Comparison of ENCODE assay signal across 15 mouse cellular contexts in the genomic region with DNA sequence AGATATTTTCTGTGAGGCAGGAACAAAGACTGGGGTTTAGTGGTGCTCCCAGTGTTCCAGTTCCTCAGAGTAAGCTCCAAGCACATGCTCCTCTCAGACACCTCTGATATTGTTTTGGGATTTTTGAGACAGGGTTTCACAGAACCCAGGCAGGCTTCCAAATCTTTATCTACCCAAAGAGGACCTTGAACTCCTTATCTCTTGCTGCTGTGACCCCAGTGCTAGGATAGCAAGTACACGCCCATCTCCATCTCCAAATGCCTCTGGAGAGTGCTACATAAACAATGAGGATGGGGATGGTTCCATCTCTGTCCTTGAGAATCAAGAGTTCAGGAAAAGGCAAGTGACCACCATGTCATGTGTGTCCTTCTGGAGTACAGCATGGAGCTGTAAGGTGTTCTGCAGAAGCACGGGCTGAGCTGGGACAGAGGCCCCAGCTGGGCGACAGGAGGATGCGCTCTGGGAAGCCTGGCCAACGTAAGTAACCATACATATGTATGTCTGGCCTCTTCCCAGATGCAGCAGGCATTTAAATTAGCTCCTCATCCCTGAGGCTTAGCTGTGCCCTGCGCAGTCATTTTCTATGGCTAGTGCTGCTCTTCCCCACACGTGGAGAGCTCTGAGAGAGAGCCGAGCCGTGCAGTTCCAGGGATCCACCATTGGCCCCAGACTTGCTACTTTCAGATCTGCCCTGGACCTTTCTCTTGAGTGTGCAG. TPM values are rescaled to one million over a fixed set of nuclear protein-coding genes. Genes with fewer than 3 reads are reported as not detected.
DNase-seq lines count a peak whose midpoint lies in the region; ATAC-seq and TF ChIP-seq lines count a peak whose summit lies in the region.
"Had no signal": no experiment of that assay in that cellular context is flagged by ENCODE, and none has a peak within 500 bp of the region (broad histone marks: within the 10 kb centered on the region; RNA-seq: fewer than 3 reads in every experiment).

No protein-coding gene starts in this region.

- H3K27me3 ChIP-seq in liver, embryonic 11.5 days (replicated peaks; ENCODE audit: control insufficient read depth, insufficient read depth, low read length) = no peaks in the 10 kb centered on the region
- H3K27me3 ChIP-seq in liver, postnatal 0 days (ENCODE audit: insufficient read depth, low read length) = no peaks in the 10 kb centered on the region
- no peaks in the 10 kb centered on the region for H3K27me3 ChIP-seq in embryonic facial prominence, embryonic 15.5 days
- H3K27me3 ChIP-seq in liver, embryonic 13.5 days = 0 out of 2 replicates have a peak, but pooled peaks cover 6% of the 10 kb centered on the region

- no peak overlapping the region for H3K4me2 ChIP-seq in liver, embryonic 11.5 days
- H3K4me2 ChIP-seq in liver, postnatal 0 days (ENCODE audit: low read depth, low read length) = no peak overlapping the region
- no peak overlapping the region for H3K4me2 ChIP-seq in embryonic facial prominence, embryonic 15.5 days (replicated peaks)
- H3K4me2 ChIP-seq in liver, embryonic 13.5 days = no peak overlapping the region

- peak; percentile 90 for ATAC-seq in frontal cortex, adult (ENCODE audit: low TSS enrichment)
- ATAC-seq in liver, embryonic 11.5 days (replicated peaks; ENCODE audit: low FRiP score) = 0 out of 2 replicates have a peak, but pooled peaks have one; percentile 53
- ATAC-seq in liver, postnatal 0 days = no peak
- ATAC-seq in embryonic facial prominence, embryonic 15.5 days (ENCODE audit: insufficient number of reproducible peaks, low FRiP score, low TSS enrichment, low read depth) = peak; percentile 39; the same call in 1 of the 2 replicates
- ATAC-seq in liver, embryonic 13.5 days (ENCODE audit: low read depth) = 0 out of 2 replicates have a peak, but pooled peaks have one; percentile 13
- ATAC-seq: intestine, embryonic 16.5 days had no signal

- H3K27ac ChIP-seq in liver, embryonic 11.5 days (ENCODE audit: low read depth, low read length) = no peak overlapping the region
- no peak overlapping the region for H3K27ac ChIP-seq in liver, postnatal 0 days (ENCODE audit: low read depth)
- H3K27ac ChIP-seq in embryonic facial prominence, embryonic 15.5 days (replicated peaks) = peak overlapping the region; percentile 65
- no peak overlapping the region for H3K27ac ChIP-seq in liver, embryonic 13.5 days

- TF ChIP-seq CTCF in liver, postnatal 0 days (IDR thresholded peaks at IDR 0.05; ENCODE audit: low read depth) = no peak

- no peaks in the 10 kb centered on the region for H3K9me3 ChIP-seq in liver, embryonic 11.5 days (ENCODE audit: control insufficient read depth, low read length)
- no peaks in the 10 kb centered on the region for H3K9me3 ChIP-seq in liver, postnatal 0 days (ENCODE audit: low read length)
- H3K9me3 ChIP-seq in embryonic facial prominence, embryonic 15.5 days (replicated peaks) = no peaks in the 10 kb centered on the region
- H3K9me3 ChIP-seq in liver, embryonic 13.5 days (replicated peaks) = no peaks in the 10 kb centered on the region

- DNase-seq in frontal cortex, postnatal 10 days (ENCODE audit: low spot score in 2 of 2) = no peak
- DNase-seq in liver, embryonic 11.5 days (ENCODE audit: low spot score) = no peak
- DNase-seq in liver, postnatal 0 days = no peak
- no peak for DNase-seq in liver, embryonic 13.5 days
- DNase-seq in thymus, postnatal 4 days = no peak
- no peak for DNase-seq in layer of hippocampus, adult 18-20 months (ENCODE audit: low spot score in 2 of 2)
- DNase-seq: cerebellum, adult 18-20 months; heart, postnatal 10 days; kidney, postnatal 10 days; layer of hippocampus, adult 9-11 months; right cerebral cortex, adult 18-20 months had no signal

- H3K9ac ChIP-seq in liver, embryonic 11.5 days (ENCODE audit: low read depth, low read length) = no peak overlapping the region
- no peak overlapping the region for H3K9ac ChIP-seq in liver, postnatal 0 days (replicated peaks)
- H3K9ac ChIP-seq in embryonic facial prominence, embryonic 15.5 days = no peak overlapping the region
- no peak overlapping the region for H3K9ac ChIP-seq in liver, embryonic 13.5 days

- H3K36me3 ChIP-seq in liver, embryonic 11.5 days (ENCODE audit: control insufficient read depth, insufficient read depth, low read length) = no peaks in the 10 kb centered on the region
- no peaks in the 10 kb centered on the region for H3K36me3 ChIP-seq in liver, postnatal 0 days (replicated peaks; ENCODE audit: insufficient read depth, low read length)
- H3K36me3 ChIP-seq in embryonic facial prominence, embryonic 15.5 days = no peaks in the 10 kb centered on the region
- no peaks in the 10 kb centered on the region for H3K36me3 ChIP-seq in liver, embryonic 13.5 days

- H3K4me3 ChIP-seq in liver, embryonic 11.5 days (ENCODE audit: low read depth, low read length) = no peak overlapping the region
- no peak overlapping the region for H3K4me3 ChIP-seq in liver, postnatal 0 days (ENCODE audit: low read depth, low read length)
- H3K4me3 ChIP-seq in embryonic facial prominence, embryonic 15.5 days (replicated peaks) = no peak overlapping the region
- H3K4me3 ChIP-seq in liver, embryonic 13.5 days (replicated peaks) = no peak overlapping the region
- H3K4me3 ChIP-seq: erythroblast, embryonic 14.5 days had no signal

- WGBS in liver, embryonic 11.5 days = 71% methylated on average over 9 of the region's 9 CpGs
- 73% methylated on average over 9 of the region's 9 CpGs for WGBS in liver, postnatal 0 days (ENCODE audit: insufficient replicate concordance)
- WGBS in embryonic facial prominence, embryonic 15.5 days = 55% methylated on average over 9 of the region's 9 CpGs
- WGBS in liver, embryonic 13.5 days (ENCODE audit: insufficient replicate concordance) = 65% methylated on average over 9 of the region's 9 CpGs

- TF ChIP-seq EP300 in liver, postnatal 0 days (IDR thresholded peaks at IDR 0.05; ENCODE audit: low read depth) = no peak

- H3K4me1 ChIP-seq in liver, embryonic 11.5 days (replicated peaks; ENCODE audit: control insufficient read depth, insufficient read depth, low read length) = peaks cover 8% of the 10 kb centered on the region
- peaks cover 8% of the 10 kb centered on the region for H3K4me1 ChIP-seq in liver, postnatal 0 days (ENCODE audit: insufficient read depth)
- peaks cover 13% of the 10 kb centered on the region for H3K4me1 ChIP-seq in embryonic facial prominence, embryonic 15.5 days
- peaks cover 14% of the 10 kb centered on the region for H3K4me1 ChIP-seq in liver, embryonic 13.5 days (replicated peaks)

RNA-seq across cellular contexts. Expression of gene Irs2, which starts 34.8 kb away (rescaled TPM):
- 8.3 and 8.9 TPM in 2 replicates for polyA plus RNA-seq in liver, embryonic 11.5 days (2014; fragmentation: Nextera tagmentation; extraction: Ambion mirVana)
- polyA plus RNA-seq in liver, postnatal 0 days (2015; fragmentation: Nextera tagmentation; extraction: Ambion mirVana) = 4.4 and 5.7 TPM in 2 replicates
- polyA plus RNA-seq in embryonic facial prominence, embryonic 15.5 days (2015; fragmentation: Nextera tagmentation; extraction: Ambion mirVana) = 7.4 and 7.9 TPM in 2 replicates
- 2.9 and 3.4 TPM in 2 replicates for polyA plus RNA-seq in liver, embryonic 13.5 days (2015; fragmentation: Nextera tagmentation; extraction: Ambion mirVana)
- total RNA-seq in layer of hippocampus, adult 18-20 months (2021) = 10 to 100 TPM; 80.4 to 85.0 TPM
